Mouse (Mus musculus): Measurements from ENCODE around the gene Ifi204. TPM values are rescaled to one million over a fixed set of nuclear protein-coding genes. Genes with fewer than 3 reads are reported as not detected.

The Ifi204 gene
- polyA plus RNA-seq (2014; fragmentation: Illumina TruSeq; extraction: RNeasy Lipid Tissue Mini Kit (QIAGEN cat#74804); ENCODE audit: low read depth, low replicate concordance): 10.5 TPM

DNA sequence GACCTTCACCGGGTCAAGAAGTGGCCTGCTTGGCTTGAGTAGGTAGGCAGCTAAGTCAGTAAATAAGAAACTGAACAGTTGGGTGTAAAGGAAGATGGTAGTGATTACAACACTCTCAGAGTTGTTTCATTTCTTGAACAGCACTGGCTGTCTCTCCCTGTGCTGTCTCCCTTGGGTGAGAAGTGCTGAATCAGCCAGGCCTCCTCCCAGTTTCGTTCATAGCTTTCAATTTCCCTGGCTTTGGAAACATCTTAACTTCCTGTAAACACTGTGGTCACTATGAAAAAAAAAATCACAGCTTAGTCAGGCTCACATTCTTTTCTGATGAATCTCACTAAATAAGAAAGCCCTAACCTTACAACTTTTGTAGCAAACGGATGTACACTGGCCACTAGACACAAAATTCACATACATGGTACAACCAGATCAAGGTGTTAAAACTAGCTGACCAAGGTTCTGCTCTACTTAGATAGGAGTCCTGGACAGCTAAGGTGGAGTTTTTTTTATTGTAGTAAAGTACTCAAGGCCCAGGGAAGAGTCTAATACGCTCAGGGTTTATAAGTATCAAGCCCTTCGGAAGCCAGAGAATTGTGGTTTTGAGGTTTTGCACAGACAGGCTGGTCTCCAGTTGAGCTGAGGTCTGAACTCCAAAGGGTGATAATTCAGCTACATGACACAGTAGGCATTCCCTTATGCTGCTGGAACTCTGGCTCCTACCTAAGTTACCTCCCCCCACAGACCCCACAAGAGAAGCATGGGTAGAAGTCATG lies at the start of gene Ifi204:
Ifi204 (minus strand) TSS at position 96 of the 770 bp plus-strand sequence.

DNA sequence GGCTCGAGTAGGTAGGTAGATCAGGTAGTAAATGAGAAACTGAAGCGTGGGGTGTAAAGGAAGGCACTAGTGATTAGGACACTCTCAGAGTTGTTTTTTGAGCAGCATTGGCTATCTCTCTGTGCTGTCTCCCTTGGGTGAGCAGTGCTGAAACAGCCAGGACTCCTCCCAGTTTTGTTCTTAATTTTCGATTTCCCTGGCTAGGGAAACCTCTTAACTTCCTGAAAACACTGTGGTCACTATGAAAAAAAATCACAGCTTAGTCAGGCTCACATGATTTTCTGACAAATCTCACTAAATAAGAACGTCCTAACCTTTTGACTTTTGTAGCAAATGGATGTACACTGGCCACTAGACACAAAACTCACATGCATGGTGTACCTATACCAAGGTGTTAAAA lies 25.1 kb downstream of the Ifi204 start, which contains the start of gene Ifi207:
Ifi207 (minus strand) TSS at position 92 of the 400 bp plus-strand sequence.

Other genes with a start within 250 kb of the Ifi204 start
- not detected for gene Ifi214, start 231.0 kb downstream of the Ifi204 start, polyA plus RNA-seq (2014; fragmentation: Illumina TruSeq; extraction: RNeasy Lipid Tissue Mini Kit (QIAGEN cat#74804); ENCODE audit: low read depth, low replicate concordance)
- 5.9 TPM for gene Ifi213, start 167.7 kb downstream of the Ifi204 start, polyA plus RNA-seq (2014; fragmentation: Illumina TruSeq; extraction: RNeasy Lipid Tissue Mini Kit (QIAGEN cat#74804); ENCODE audit: low read depth, low replicate concordance)
- 3.4 TPM for gene Ifi209, start 136.0 kb downstream of the Ifi204 start, polyA plus RNA-seq (2014; fragmentation: Illumina TruSeq; extraction: RNeasy Lipid Tissue Mini Kit (QIAGEN cat#74804); ENCODE audit: low read depth, low replicate concordance)
- gene Ifi208, start 93.3 kb downstream of the Ifi204 start, polyA plus RNA-seq (2014; fragmentation: Illumina TruSeq; extraction: RNeasy Lipid Tissue Mini Kit (QIAGEN cat#74804); ENCODE audit: low read depth, low replicate concordance): 3.0 TPM
- gene Ifi207, start 25.2 kb downstream of the Ifi204 start, polyA plus RNA-seq (2014; fragmentation: Illumina TruSeq; extraction: RNeasy Lipid Tissue Mini Kit (QIAGEN cat#74804); ENCODE audit: low read depth, low replicate concordance): 4.6 TPM
- 7.2 TPM for gene Ifi211, start 146.1 kb upstream of the Ifi204 start, polyA plus RNA-seq (2014; fragmentation: Illumina TruSeq; extraction: RNeasy Lipid Tissue Mini Kit (QIAGEN cat#74804); ENCODE audit: low read depth, low replicate concordance)
- gene Mndal, start 175.5 kb upstream of the Ifi204 start, polyA plus RNA-seq (2014; fragmentation: Illumina TruSeq; extraction: RNeasy Lipid Tissue Mini Kit (QIAGEN cat#74804); ENCODE audit: low read depth, low replicate concordance): 49.2 TPM
- gene Ifi203, start 175.7 kb upstream of the Ifi204 start, polyA plus RNA-seq (2014; fragmentation: Illumina TruSeq; extraction: RNeasy Lipid Tissue Mini Kit (QIAGEN cat#74804); ENCODE audit: low read depth, low replicate concordance): 42.1 TPM
- gene Ifi202b, start 215.8 kb upstream of the Ifi204 start, polyA plus RNA-seq (2014; fragmentation: Illumina TruSeq; extraction: RNeasy Lipid Tissue Mini Kit (QIAGEN cat#74804); ENCODE audit: low read depth, low replicate concordance): not detected

Measured in kidney, adult 10 weeks (tissue).